Mouse (Mus musculus) midbrain, embryonic 12.5 days (tissue): ENCODE measurements around the gene Kcnk1. TPM values are rescaled to one million over a fixed set of nuclear protein-coding genes. Genes with fewer than 3 reads are reported as not detected.

Experiments
- ATAC-seq: fragments of 200-750 bp; cut with Nextera tagmentation; 2 replicates; pipeline ENCODE4 v1.8.0; 2017; ENCODE audit warnings: low read depth, moderate TSS enrichment, moderate library complexity; ENCODE audit not compliant: low FRiP score
- H3K27ac ChIP-seq: fragments of 300-500 bp; sonication (generic); replicated peaks from 2 replicates; pipeline ENCODE4 v1.5.1; 2016; ENCODE audit warnings: mild to moderate bottlenecking
- H3K27me3 ChIP-seq: fragments of 300-500 bp; sonication (generic); 2 replicates; pipeline ENCODE4 v1.6.1; 2016; ENCODE audit warnings: mild to moderate bottlenecking
- H3K36me3 ChIP-seq: fragments of 300-500 bp; sonication (generic); 2 replicates; pipeline ENCODE4 v1.6.1; 2016
- H3K4me1 ChIP-seq: fragments of 300-500 bp; sonication (generic); 2 replicates; pipeline ENCODE4 v1.6.1; 2016
- H3K4me2 ChIP-seq: fragments of 300-500 bp; sonication (generic); replicated peaks from 2 replicates; pipeline ENCODE4 v1.6.1; 2016; ENCODE audit warnings: mild to moderate bottlenecking, moderate library complexity
- H3K4me3 ChIP-seq: fragments of 300-500 bp; sonication (generic); 2 replicates; pipeline ENCODE4 v1.5.1; 2016; ENCODE audit warnings: mild to moderate bottlenecking
- H3K9ac ChIP-seq: fragments of 300-500 bp; sonication (generic); replicated peaks from 2 replicates; pipeline ENCODE4 v1.6.1; 2016; ENCODE audit warnings: mild to moderate bottlenecking, moderate library complexity
- H3K9me3 ChIP-seq: fragments of 300-500 bp; sonication (generic); 2 replicates; pipeline ENCODE4 v1.6.1; 2016; ENCODE audit warnings: mild to moderate bottlenecking
- WGBS: fragments of 180-500 bp; shearing (Covaris S2); methylation state at CpG from one replicate; pipeline ENCODE4 v1.1.7; 2016; 5-methylcytosine and 5-hydroxymethylcytosine counted together
- polyA plus RNA-seq: library from polyadenylated mRNA; unstranded; fragments of >200 nt; fragmentation: Nextera tagmentation; extraction: Ambion mirVana; gene quantifications from 2 replicates; pipeline ENCODE4 v1.2.1, GENCODE M21; 2016

Gene Kcnk1
- polyA plus RNA-seq, 1 experiment from 2014 or later: 5.1 TPM

GRCm38 (mm10) chr8:126024891-126025290, 29.9 kb downstream of the Kcnk1 start:
- H3K9me3 ChIP-seq: no peaks in the 10 kb centered on the region
- no peak overlapping the region for H3K9ac ChIP-seq
- H3K4me3 ChIP-seq: no peak overlapping the region
- H3K27me3 ChIP-seq: no peaks in the 10 kb centered on the region
- H3K27ac ChIP-seq: no peak overlapping the region
- no peaks in the 10 kb centered on the region for H3K36me3 ChIP-seq
- 93% methylated on average over 16 of the region's 16 CpGs for WGBS
- no peak for ATAC-seq
- no peak overlapping the region for H3K4me2 ChIP-seq
- H3K4me1 ChIP-seq: no peaks in the 10 kb centered on the region

- H3K9ac ChIP-seq: no peak overlapping the region
- no peaks in the 10 kb centered on the region for H3K36me3 ChIP-seq
- no peak overlapping the region for H3K4me3 ChIP-seq
- no peak overlapping the region for H3K27ac ChIP-seq
- no peaks in the 10 kb centered on the region for H3K9me3 ChIP-seq
- no peaks in the 10 kb centered on the region for H3K27me3 ChIP-seq
- WGBS: 88% methylated on average over 9 of the region's 9 CpGs
- no peaks in the 10 kb centered on the region for H3K4me1 ChIP-seq
- H3K4me2 ChIP-seq: no peak overlapping the region
- ATAC-seq: no peak
These were observed 31.2 kb downstream of the Kcnk1 start for GRCm38 (mm10) chr8:126026121-126026520.

- no peak overlapping the region for H3K4me3 ChIP-seq
- H3K27ac ChIP-seq: no peak overlapping the region
- no peaks in the 10 kb centered on the region for H3K4me1 ChIP-seq
- no peaks in the 10 kb centered on the region for H3K36me3 ChIP-seq
- no peaks in the 10 kb centered on the region for H3K9me3 ChIP-seq
- no peak overlapping the region for H3K9ac ChIP-seq
- H3K27me3 ChIP-seq: no peaks in the 10 kb centered on the region
- no peak for ATAC-seq
- WGBS: 84% methylated on average over 9 of the region's 9 CpGs
- no peak overlapping the region for H3K4me2 ChIP-seq
These were observed 31.6 kb downstream of the Kcnk1 start for GRCm38 (mm10) chr8:126026584-126026983.

GRCm38 (mm10) chr8:126027486-126027885, 32.5 kb downstream of the Kcnk1 start:
- no peak overlapping the region for H3K27ac ChIP-seq
- H3K4me3 ChIP-seq: no peak overlapping the region
- H3K4me2 ChIP-seq: no peak overlapping the region
- H3K9ac ChIP-seq: no peak overlapping the region
- ATAC-seq: no peak
- 91% methylated on average over 6 of the region's 6 CpGs for WGBS
- no peaks in the 10 kb centered on the region for H3K27me3 ChIP-seq
- no peaks in the 10 kb centered on the region for H3K36me3 ChIP-seq
- no peaks in the 10 kb centered on the region for H3K9me3 ChIP-seq
- H3K4me1 ChIP-seq: no peaks in the 10 kb centered on the region

GRCm38 (mm10) chr8:126028941-126029340, 34.0 kb downstream of the Kcnk1 start:
- Histone ChIP-seq H3K9me3 (no peaks in the 10 kb centered on the region), H3K4me3 (no peak overlapping the region), H3K4me1 (no peaks in the 10 kb centered on the region), H3K4me2 (no peak overlapping the region), H3K36me3 (no peaks in the 10 kb centered on the region), H3K27me3 (no peaks in the 10 kb centered on the region), H3K9ac (no peak overlapping the region), H3K27ac (no peak overlapping the region)
- no peak for ATAC-seq
- WGBS: 69% methylated on average over 6 of the region's 6 CpGs

- Histone ChIP-seq H3K4me3 (no peak overlapping the region), H3K27ac (no peak overlapping the region), H3K4me2 (no peak overlapping the region), H3K36me3 (no peaks in the 10 kb centered on the region), H3K4me1 (no peaks in the 10 kb centered on the region), H3K9ac (no peak overlapping the region), H3K9me3 (no peaks in the 10 kb centered on the region), H3K27me3 (no peaks in the 10 kb centered on the region)
- no peak for ATAC-seq
- 79% methylated on average over 6 of the region's 6 CpGs for WGBS
These were observed 37.8 kb downstream of the Kcnk1 start for GRCm38 (mm10) chr8:126032776-126033175.

- Histone ChIP-seq H3K4me2 (no peak overlapping the region), H3K27me3 (no peaks in the 10 kb centered on the region), H3K9me3 (no peaks in the 10 kb centered on the region), H3K4me1 (no peaks in the 10 kb centered on the region), H3K36me3 (no peaks in the 10 kb centered on the region), H3K9ac (no peak overlapping the region), H3K4me3 (no peak overlapping the region), H3K27ac (no peak overlapping the region)
- WGBS: 91% methylated on average over 4 of the region's 4 CpGs
- no peak for ATAC-seq
These were observed 40.1 kb downstream of the Kcnk1 start for GRCm38 (mm10) chr8:126035046-126035445.

GRCm38 (mm10) chr8:126036340-126036739, 41.4 kb downstream of the Kcnk1 start:
- Histone ChIP-seq H3K4me2 (no peak overlapping the region), H3K9ac (no peak overlapping the region), H3K27me3 (no peaks in the 10 kb centered on the region), H3K9me3 (no peaks in the 10 kb centered on the region), H3K4me1 (no peaks in the 10 kb centered on the region), H3K36me3 (no peaks in the 10 kb centered on the region), H3K4me3 (no peak overlapping the region), H3K27ac (no peak overlapping the region)
- ATAC-seq: no peak
- WGBS: 88% methylated on average over 5 of the region's 5 CpGs

GRCm38 (mm10) chr8:126045751-126046150, 50.8 kb downstream of the Kcnk1 start:
- Histone ChIP-seq H3K4me2 (no peak overlapping the region), H3K9me3 (no peaks in the 10 kb centered on the region), H3K36me3 (no peaks in the 10 kb centered on the region), H3K4me3 (no peak overlapping the region), H3K4me1 (no peaks in the 10 kb centered on the region), H3K27me3 (no peaks in the 10 kb centered on the region), H3K9ac (no peak overlapping the region), H3K27ac (no peak overlapping the region)
- 89% methylated on average over 4 of the region's 4 CpGs for WGBS
- ATAC-seq: no peak

- no peak for ATAC-seq
- WGBS: 72% methylated on average over 4 of the region's 4 CpGs
These were observed 58.9 kb downstream of the Kcnk1 start for GRCm38 (mm10) chr8:126053911-126054310.

GRCm38 (mm10) chr8:126058876-126059275, 63.9 kb downstream of the Kcnk1 start:
- H3K27me3 ChIP-seq: peaks cover 4% of the 10 kb centered on the region; the same call in 1 of the 2 replicates
- H3K4me3 ChIP-seq: no peak overlapping the region
- no peaks in the 10 kb centered on the region for H3K4me1 ChIP-seq
- ATAC-seq: no peak
- H3K9ac ChIP-seq: no peak overlapping the region
- no peak overlapping the region for H3K27ac ChIP-seq
- 62% methylated on average over 4 of the region's 4 CpGs for WGBS
- H3K4me2 ChIP-seq: no peak overlapping the region
- no peaks in the 10 kb centered on the region for H3K36me3 ChIP-seq
- H3K9me3 ChIP-seq: no peaks in the 10 kb centered on the region

More at GRCm38 (mm10) chr8:126053911-126054310, 58.9 kb downstream of the Kcnk1 start:
- no peaks in the 10 kb centered on the region for H3K36me3 ChIP-seq
- H3K9me3 ChIP-seq: no peaks in the 10 kb centered on the region
- H3K4me1 ChIP-seq: no peaks in the 10 kb centered on the region
- H3K9ac ChIP-seq: no peak overlapping the region
- H3K4me2 ChIP-seq: no peak overlapping the region
- H3K27me3 ChIP-seq: no peaks in the 10 kb centered on the region
- H3K27ac ChIP-seq: no peak overlapping the region
- no peak overlapping the region for H3K4me3 ChIP-seq

- Histone ChIP-seq H3K4me2 (no peak overlapping the region), H3K36me3 (no peaks in the 10 kb centered on the region), H3K9me3 (no peaks in the 10 kb centered on the region), H3K27me3 (peaks cover 4% of the 10 kb centered on the region; the same call in 1 of the 2 replicates), H3K4me1 (no peaks in the 10 kb centered on the region), H3K9ac (no peak overlapping the region), H3K4me3 (no peak overlapping the region), H3K27ac (no peak overlapping the region)
- WGBS: 83% methylated on average over 10 of the region's 10 CpGs
- ATAC-seq: no peak
These were observed 67.9 kb downstream of the Kcnk1 start for GRCm38 (mm10) chr8:126062844-126063243.

- no peaks in the 10 kb centered on the region for H3K4me1 ChIP-seq
- no peak overlapping the region for H3K4me2 ChIP-seq
- no peaks in the 10 kb centered on the region for H3K9me3 ChIP-seq
- no peak overlapping the region for H3K9ac ChIP-seq
- H3K27ac ChIP-seq: no peak overlapping the region
- H3K36me3 ChIP-seq: no peaks in the 10 kb centered on the region
- WGBS: 76% methylated on average over 9 of the region's 9 CpGs
- peaks cover 4% of the 10 kb centered on the region; the same call in 1 of the 2 replicates for H3K27me3 ChIP-seq
- no peak for ATAC-seq
- H3K4me3 ChIP-seq: no peak overlapping the region
These were observed 69.0 kb downstream of the Kcnk1 start for GRCm38 (mm10) chr8:126063832-126064409.
